In the genomic region with DNA sequence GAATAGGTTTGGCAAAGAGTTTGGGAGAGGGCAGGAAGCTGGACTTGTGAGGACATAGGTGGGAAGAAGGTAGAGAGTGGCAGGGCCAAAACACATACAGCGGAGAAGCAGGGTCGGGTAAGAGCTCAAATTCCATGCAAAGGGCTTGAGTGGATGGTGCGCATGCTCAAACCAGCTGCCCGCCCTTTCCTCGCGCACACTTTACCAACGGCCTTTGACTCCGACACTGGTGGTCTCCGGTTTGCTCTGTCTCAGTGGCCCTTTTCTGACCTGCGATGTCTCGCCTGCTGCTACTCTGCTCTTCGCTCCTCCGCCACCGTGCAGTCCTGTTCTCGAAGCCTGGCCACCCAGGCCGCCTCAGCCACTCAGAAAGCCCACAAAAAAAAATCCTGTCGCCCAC, we compare ENCODE assay signal across 30 mouse cellular contexts. TPM values are rescaled to one million over a fixed set of nuclear protein-coding genes. Genes with fewer than 3 reads are reported as not detected.
DNase-seq lines count a peak whose midpoint lies in the region; ATAC-seq and TF ChIP-seq lines count a peak whose summit lies in the region.
"Had no signal": no experiment of that assay in that cellular context is flagged by ENCODE, and none has a peak within 500 bp of the region (broad histone marks: within the 10 kb centered on the region; RNA-seq: fewer than 3 reads in every experiment).

A gene (plus strand): TSS at position 226 of the 400 bp plus-strand sequence.

- in situ Hi-C loops in ES-E14 (cut with MboI; ENCODE audit: low sequenced_read_pairs in 2 of 2, unreplicated experiment in 2 of 2), result no loop called here

- ATAC-seq in megakaryocyte, adult 5-6 weeks (ENCODE audit: poor library complexity, severe bottlenecking), result no peak
- ATAC-seq: CD4-positive, CD25-positive, alpha-beta regulatory T cell, adult 4 months; forebrain, embryonic 13.5 days; forebrain, embryonic 15.5 days; forebrain, postnatal 0 days had no signal

- no peak within 1 kb of the TSS for H3K9ac ChIP-seq in ES-E14 (ENCODE audit: insufficient read depth, low read depth, low read length, poor library complexity, severe bottlenecking)
- H3K9ac ChIP-seq: embryonic facial prominence, embryonic 12.5 days; forebrain, embryonic 13.5 days; forebrain, embryonic 15.5 days; forebrain, postnatal 0 days had no signal

- H3K4me1 ChIP-seq in megakaryocyte, embryonic 14.5 days, result no peaks in the 10 kb centered on the region
- H3K4me1 ChIP-seq in E14TG2a.4 (replicated peaks; ENCODE audit: low read depth, low read length) (peaks cover 8% of the 10 kb centered on the region), ES-E14 (ENCODE audit: control insufficient read depth in 2 of 2, insufficient read depth in 2 of 2, low read length in 2 of 2, poor library complexity in 1 of 2) (no peaks in the 10 kb centered on the region)
- H3K4me1 ChIP-seq: embryonic facial prominence, embryonic 10.5 days; embryonic facial prominence, embryonic 12.5 days; forebrain, embryonic 13.5 days had no signal

- H3K9me3 ChIP-seq in megakaryocyte, embryonic 14.5 days, result peaks cover 21% of the 10 kb centered on the region
- H3K9me3 ChIP-seq in E14TG2a.4 (ENCODE audit: low read length), result no peaks in the 10 kb centered on the region
- no peaks in the 10 kb centered on the region for H3K9me3 ChIP-seq in ES-E14 (ENCODE audit: control insufficient read depth, insufficient read depth, low read depth, low read length)
- H3K9me3 ChIP-seq: embryonic facial prominence, embryonic 10.5 days; forebrain, embryonic 13.5 days; forebrain, embryonic 15.5 days had no signal

- no peak for TF ChIP-seq CTCF in E14TG2a.4 (conservative IDR thresholded peaks at IDR 0.05; ENCODE audit: low read length)

- H3K36me3 ChIP-seq in megakaryocyte, embryonic 14.5 days (replicated peaks; ENCODE audit: low read length), result no peaks in the 10 kb centered on the region
- no peaks in the 10 kb centered on the region for H3K36me3 ChIP-seq in E14TG2a.4 (ENCODE audit: insufficient read depth, low read length)
- no peaks in the 10 kb centered on the region for H3K36me3 ChIP-seq in ES-E14 (ENCODE audit: control insufficient read depth, insufficient read depth, low read length, poor library complexity, severe bottlenecking)
- H3K36me3 ChIP-seq: embryonic facial prominence, embryonic 10.5 days; embryonic facial prominence, embryonic 12.5 days; forebrain, embryonic 15.5 days had no signal

- H3K27me3 ChIP-seq in megakaryocyte, embryonic 14.5 days (replicated peaks), result peaks cover 2% of the 10 kb centered on the region
- peaks cover 35% of the 10 kb centered on the region for H3K27me3 ChIP-seq in E14TG2a.4 (ENCODE audit: insufficient read depth, low read length)
- H3K27me3 ChIP-seq: CH12.LX; embryonic facial prominence, embryonic 12.5 days; forebrain, embryonic 13.5 days; forebrain, embryonic 15.5 days had no signal

- peak; percentile 7 for DNase-seq in ES-E14 (ENCODE audit: low read depth, low spot score)
- DNase-seq in ZHBTc4 (ENCODE audit: low read depth, low spot score), result peak; percentile 52
- DNase-seq in kidney, postnatal 36 days, result no peak
- DNase-seq in ovary, adult 18-20 months (ENCODE audit: low spot score), result no peak
- DNase-seq in left cerebral cortex, postnatal 25 days (ENCODE audit: low spot score in 2 of 2), result no peak
- DNase-seq: adrenal gland, adult 2 months; adrenal gland, postnatal 10 days; adrenal gland, postnatal 25 days; B cell, adult 2 months; cerebellum, adult 11-12 months; cerebellum, adult 2 months; cerebellum, adult 9-10 months; cerebellum, postnatal 10 days; cerebellum, postnatal 25 days; forebrain, postnatal 0 days had no signal

- H3K4me3 ChIP-seq in megakaryocyte, embryonic 14.5 days (replicated peaks), result peak within 1 kb of the TSS; percentile 10
- H3K4me3 ChIP-seq in E14TG2a.4 (replicated peaks; ENCODE audit: low read length) (peak within 1 kb of the TSS; percentile 58), ES-E14 (ENCODE audit: insufficient read depth in 1 of 2, low read depth in 1 of 2, low read length in 2 of 2, poor library complexity in 1 of 2, severe bottlenecking in 1 of 2) (peak within 1 kb of the TSS; percentile 4 to 23; a peak in 2 of 4 replicates)
- H3K4me3 ChIP-seq: embryonic facial prominence, embryonic 10.5 days; embryonic facial prominence, embryonic 12.5 days; forebrain, embryonic 13.5 days; forebrain, embryonic 15.5 days had no signal

- intact Hi-C loops in left cerebral cortex, postnatal 25 days (cut with DNase I), result loop anchor here (5.0 kb wide), 1 partner anchor 33 kb away; no protein-coding TSS in a partner anchor

- H3K27ac ChIP-seq in ES-E14 (ENCODE audit: insufficient read depth, low read depth, low read length, poor library complexity, severe bottlenecking), result no peak within 1 kb of the TSS
- H3K27ac ChIP-seq: embryonic facial prominence, embryonic 10.5 days; embryonic facial prominence, embryonic 12.5 days; forebrain, embryonic 13.5 days; forebrain, embryonic 15.5 days had no signal

TF ChIP-seq in ES-E14, 5 proteins besides CTCF, POLR2A, EP300 and RAD21:
- TF ChIP-seq CHD2 (IDR thresholded peaks at IDR 0.05; ENCODE audit: low read depth, low read length), result no peak

RNA-seq across cellular contexts. Expression of the gene that starts here (rescaled TPM):
- not detected in 2 replicates for polyA plus RNA-seq in megakaryocyte, embryonic 14.5 days (2012; ENCODE audit: insufficient read depth, low replicate concordance)
- not detected in 2 replicates for total RNA-seq in megakaryocyte, adult 5-6 weeks (2015)
- total RNA-seq in megakaryocyte, adult 5-6 weeks (2017), result not detected in 2 replicates
- 0.80 TPM in 1 of 2 replicates, not detected in the other for total RNA-seq in ES-E14 (2012; rRNA removed)
- not detected for total RNA-seq in left cerebral cortex, postnatal 25 days (2021)
- total RNA-seq: adrenal gland, adult 2 months; adrenal gland, postnatal 10 days; adrenal gland, postnatal 25 days; adrenal gland, postnatal 4 days; CH12.LX; forebrain, postnatal 0 days; MEL had no signal
- polyA plus RNA-seq: adrenal gland, adult 2 months; brain, embryonic 14.5 days; CD4-positive, CD25-positive, alpha-beta regulatory T cell, adult 4 months; cerebellum, adult 2 months; cortical plate, adult 2 months; embryonic facial prominence, embryonic 10.5 days; embryonic facial prominence, embryonic 12.5 days; embryonic facial prominence, embryonic 14.5 days; forebrain, embryonic 11.5 days; forebrain, embryonic 13.5 days; forebrain, embryonic 15.5 days; forebrain, postnatal 0 days had no signal

Comparison
In these comparisons a context has a peak if more than half of its experiments do, and no peak if none do; other contexts are left out.
1. Peak in DNase-seq and H3K4me3 ChIP-seq in ES-E14; RNA of the gene not detected or under 1 TPM.